Mouse (Mus musculus) heart, embryonic 14.5 days (tissue): ENCODE results near the gene Gpr150. TPM values are rescaled to one million over a fixed set of nuclear protein-coding genes. Genes with fewer than 3 reads are reported as not detected.

Experiments used
- polyA plus RNA-seq: library from polyadenylated mRNA; unstranded; fragments of >200 nt; fragmentation: Nextera tagmentation; extraction: Ambion mirVana; gene quantifications from 2 replicates; pipeline ENCODE4 v1.2.1, GENCODE M21; 2014

Gene Gpr150
- polyA plus RNA-seq, 1 experiment from 2014 or later: not detected

Other genes starting within 250 kb of the Gpr150 start
- 142 and 143 TPM in 2 replicates for gene Glrx, start 217.1 kb downstream of the Gpr150 start, polyA plus RNA-seq
- 34.5 and 35.0 TPM in 2 replicates for gene Rhobtb3, start 113.1 kb downstream of the Gpr150 start, polyA plus RNA-seq
- gene Spata9, start 89.8 kb downstream of the Gpr150 start, polyA plus RNA-seq: 0.46 TPM in 1 of 2 replicates, not detected in the other
- 15.3 and 15.8 TPM in 2 replicates for gene Rfesd, start 38.3 kb downstream of the Gpr150 start, polyA plus RNA-seq
- gene Arsk, start 41.7 kb upstream of the Gpr150 start, polyA plus RNA-seq: 3.5 and 3.7 TPM in 2 replicates
- 9.9 and 11.5 TPM in 2 replicates for gene Ttc37, start 41.7 kb upstream of the Gpr150 start, polyA plus RNA-seq
- not detected in 2 replicates for gene Fam81b, start 248.1 kb upstream of the Gpr150 start, polyA plus RNA-seq